Mouse (Mus musculus) olfactory bulb, adult 2 months (tissue): ENCODE measurements around the gene Ikzf3.

ENCODE experiments used
- CTCF ChIP-seq: fragments of 200-500 bp; IDR thresholded peaks from 2 replicates; pipeline ENCODE4 v1.5.1; 2012; ENCODE audit warnings: low read depth, mild to moderate bottlenecking, low read length, moderate library complexity; ENCODE audit not compliant: insufficient read depth
- POLR2A ChIP-seq: fragments of 200-500 bp; IDR thresholded peaks from 2 replicates; pipeline ENCODE4 v1.6.1; 2012; ENCODE audit warnings: mild to moderate bottlenecking, low read depth, low read length, moderate library complexity; ENCODE audit not compliant: insufficient read depth

- TF ChIP-seq POLR2A (no peak), CTCF (no peak)
Observed at GRCm38 (mm10) chr11:98547308-98547693, 1.5 kb upstream of the Ikzf3 start.
